Mouse (Mus musculus) kidney, postnatal 14 days (tissue): Measurements from ENCODE around the gene 2310030G06Rik.

Experiments
- DNase-seq: peaks from one replicate; pipeline ENCODE4 v3.0.0; 2022; ENCODE audit warnings: mixed read lengths

2310030G06Rik gene

GRCm38 (mm10) chr9:50742261-50742660 is 4.1 kb downstream of the 2310030G06Rik start:
- DNase-seq, result no peak

GRCm38 (mm10) chr9:50740867-50741784 is 5.2 kb downstream of the 2310030G06Rik start:
- DNase-seq, result no peak

- DNase-seq, result peak; percentile 96
These were observed 7.1 kb downstream of the 2310030G06Rik start, which contains the start of gene Dixdc1 for GRCm38 (mm10) chr9:50738914-50739870. Dixdc1 (minus strand) TSS chr9:50739517.

- DNase-seq, result peak; percentile 73
These were observed 11.3 kb downstream of the 2310030G06Rik start for GRCm38 (mm10) chr9:50734989-50735388.

- no peak for DNase-seq
These were observed 13.8 kb downstream of the 2310030G06Rik start for GRCm38 (mm10) chr9:50732560-50732959.

- DNase-seq, result peak; percentile 50
These were observed 16.7 kb downstream of the 2310030G06Rik start for GRCm38 (mm10) chr9:50729600-50729999.

GRCm38 (mm10) chr9:50727925-50728651 is 18.2 kb downstream of the 2310030G06Rik start:
- DNase-seq, result peak; percentile 81

GRCm38 (mm10) chr9:50727171-50727924 is 19.0 kb downstream of the 2310030G06Rik start:
- DNase-seq, result no peak

- DNase-seq, result no peak
These were observed 20.3 kb downstream of the 2310030G06Rik start for GRCm38 (mm10) chr9:50725921-50726590.

- DNase-seq, result no peak
These were observed 21.5 kb downstream of the 2310030G06Rik start for GRCm38 (mm10) chr9:50724661-50725330.

GRCm38 (mm10) chr9:50724147-50724546 is 22.2 kb downstream of the 2310030G06Rik start:
- no peak for DNase-seq

- peak; percentile 78 for DNase-seq
These were observed 22.9 kb downstream of the 2310030G06Rik start for GRCm38 (mm10) chr9:50723406-50723805.

GRCm38 (mm10) chr9:50722451-50722911 is 23.9 kb downstream of the 2310030G06Rik start:
- no peak for DNase-seq

- DNase-seq, result peak; percentile 47
These were observed 25.3 kb downstream of the 2310030G06Rik start for GRCm38 (mm10) chr9:50721061-50721460.

- DNase-seq, result no peak
These were observed 27.5 kb downstream of the 2310030G06Rik start for GRCm38 (mm10) chr9:50718878-50719277.

GRCm38 (mm10) chr9:50714188-50714587 is 32.1 kb downstream of the 2310030G06Rik start:
- no peak for DNase-seq

- no peak for DNase-seq
These were observed 35.0 kb downstream of the 2310030G06Rik start for GRCm38 (mm10) chr9:50711337-50711736.

GRCm38 (mm10) chr9:50709108-50709507 is 37.2 kb downstream of the 2310030G06Rik start:
- peak; percentile 51 for DNase-seq

- no peak for DNase-seq
These were observed 41.4 kb downstream of the 2310030G06Rik start for GRCm38 (mm10) chr9:50704907-50705306.
